Mouse (Mus musculus) E14TG2a.4 (cell line): ENCODE data around the gene Txndc9.

Source experiments
- H3K27me3 ChIP-seq: 2 replicates; pipeline ENCODE4 v1.6.1; 2014; ENCODE audit warnings: low read length, control low read depth; ENCODE audit not compliant: insufficient read depth
- H3K36me3 ChIP-seq: 2 replicates; pipeline ENCODE4 v1.6.1; 2014; ENCODE audit warnings: low read length, control low read depth; ENCODE audit not compliant: insufficient read depth
- H3K4me1 ChIP-seq: replicated peaks from 2 replicates; pipeline ENCODE4 v1.6.1; 2014; ENCODE audit warnings: low read depth, low read length, control low read depth
- H3K4me3 ChIP-seq: replicated peaks from 2 replicates; pipeline ENCODE4 v1.5.1; 2014; ENCODE audit warnings: mild to moderate bottlenecking, low read length
- H3K9me3 ChIP-seq: 2 replicates; pipeline ENCODE4 v1.6.1; 2014; ENCODE audit warnings: low read length, control low read depth
- CTCF ChIP-seq: conservative IDR thresholded peaks from 2 replicates; pipeline ENCODE4 v1.5.1; 2014; ENCODE audit warnings: low read length
- NANOG ChIP-seq: IDR thresholded peaks from 2 replicates; pipeline ENCODE4 v1.6.1; 2014; ENCODE audit warnings: borderline replicate concordance, low read length, mixed read lengths
- POU5F1 ChIP-seq: IDR thresholded peaks from 2 replicates; pipeline ENCODE4 v1.6.1; 2014; ENCODE audit warnings: low read length, borderline replicate concordance

Txndc9 gene

DNA sequence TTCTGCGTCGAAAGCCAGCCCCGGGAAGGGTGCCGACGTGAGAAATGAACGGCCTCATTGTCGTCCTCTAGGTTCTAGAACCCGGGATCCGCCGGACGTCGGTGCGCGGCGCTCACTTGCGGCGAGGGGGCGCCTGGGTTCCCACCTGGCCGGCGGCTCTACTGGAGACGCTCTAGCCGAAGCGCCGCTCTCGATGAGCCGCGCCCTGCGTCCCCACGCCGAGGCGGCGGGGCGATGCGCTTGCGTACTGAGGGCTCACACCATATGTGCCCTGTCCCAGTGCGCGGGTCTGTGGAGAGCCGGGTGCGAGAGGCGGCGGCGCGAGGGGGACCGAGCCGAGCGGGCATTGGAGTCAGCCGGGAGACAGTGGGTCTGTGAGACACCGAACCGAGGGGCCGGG lies at the start of gene Txndc9, which contains the start of gene Eif5b:
Txndc9 (minus strand) TSS at position 27 of the 400 bp plus-strand sequence.
Eif5b (plus strand) TSS at position 144 of the 400 bp plus-strand sequence.
- TF ChIP-seq CTCF (no peak), POU5F1 (no peak), NANOG (no peak)
- H3K9me3 ChIP-seq = no peaks in the 10 kb centered on the region
- peaks cover 35% of the 10 kb centered on the region for H3K36me3 ChIP-seq
- H3K27me3 ChIP-seq = no peaks in the 10 kb centered on the region
- H3K4me1 ChIP-seq = peaks cover 47% of the 10 kb centered on the region
- peak within 1 kb of the TSS; percentile 92 for H3K4me3 ChIP-seq

DNA sequence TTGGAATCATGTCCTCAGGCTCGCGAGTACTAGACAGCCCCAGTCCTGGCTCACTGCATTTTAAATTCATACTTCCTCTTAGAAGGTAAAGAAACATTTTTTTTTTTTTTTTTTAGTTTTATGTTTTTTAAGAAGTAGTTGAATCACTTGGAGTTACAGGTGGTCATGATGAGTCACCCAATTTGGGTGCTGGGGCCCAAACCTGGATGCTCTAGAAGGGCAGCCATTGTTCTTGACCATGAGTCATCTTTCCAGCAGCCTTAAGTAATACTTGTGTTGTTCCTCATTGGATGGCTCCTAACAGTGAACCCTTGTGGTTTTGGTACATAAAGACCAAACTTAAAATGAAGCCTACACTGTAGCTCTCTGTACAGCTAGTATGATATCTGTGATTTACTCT lies 41.2 kb upstream of the Txndc9 start:
- no peak overlapping the region for H3K4me3 ChIP-seq
- no peaks in the 10 kb centered on the region for H3K4me1 ChIP-seq
- no peaks in the 10 kb centered on the region for H3K27me3 ChIP-seq
- peaks cover 98% of the 10 kb centered on the region for H3K36me3 ChIP-seq
- H3K9me3 ChIP-seq = no peaks in the 10 kb centered on the region
- TF ChIP-seq CTCF (no peak), POU5F1 (no peak), NANOG (no peak)

DNA sequence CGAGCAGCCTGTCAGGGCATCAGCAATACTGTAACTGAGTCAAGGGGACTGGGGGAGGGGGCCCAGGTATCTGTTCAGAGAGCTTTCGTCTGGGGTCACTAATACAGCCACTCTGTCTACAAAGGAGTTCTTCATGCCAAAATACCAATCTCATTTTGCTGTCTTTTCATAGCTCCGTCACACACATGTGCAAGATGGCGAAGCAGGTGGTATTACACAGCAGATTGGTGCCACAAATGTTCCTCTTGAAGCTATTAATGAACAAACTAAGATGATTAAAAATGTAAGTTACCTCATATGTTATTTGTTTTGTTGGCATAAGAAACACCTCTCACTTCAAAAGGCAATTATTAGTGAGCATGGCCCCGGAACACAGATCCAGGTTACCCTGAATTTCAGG lies 39.7 kb upstream of the Txndc9 start:
- H3K4me3 ChIP-seq = no peak overlapping the region
- H3K36me3 ChIP-seq = peaks cover 99% of the 10 kb centered on the region
- TF ChIP-seq CTCF (no peak), POU5F1 (no peak), NANOG (no peak)
- H3K9me3 ChIP-seq = no peaks in the 10 kb centered on the region
- no peaks in the 10 kb centered on the region for H3K4me1 ChIP-seq
- no peaks in the 10 kb centered on the region for H3K27me3 ChIP-seq

DNA sequence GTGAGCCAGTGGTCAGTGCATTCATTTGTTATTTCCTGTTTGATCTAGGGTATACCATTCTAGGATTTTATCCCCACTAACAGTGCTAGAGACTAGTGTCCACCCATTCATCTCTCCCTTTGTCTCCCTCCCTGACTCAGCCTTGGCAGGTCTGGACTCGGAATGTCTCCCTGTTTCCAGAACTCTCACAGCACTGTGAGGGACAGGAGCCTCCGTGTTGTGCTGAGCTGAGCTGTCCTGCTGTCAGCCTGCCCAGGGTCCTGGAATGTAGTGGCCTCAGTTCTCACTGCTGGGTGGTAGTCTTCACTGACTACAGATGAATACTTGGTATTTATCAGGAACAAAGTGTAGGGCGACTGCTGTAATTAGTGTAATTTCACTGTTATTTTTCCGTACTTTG lies 37.8 kb upstream of the Txndc9 start:
- Histone ChIP-seq H3K4me1 (no peaks in the 10 kb centered on the region), H3K4me3 (no peak overlapping the region), H3K9me3 (no peaks in the 10 kb centered on the region), H3K36me3 (peaks cover 97% of the 10 kb centered on the region), H3K27me3 (no peaks in the 10 kb centered on the region)
- TF ChIP-seq NANOG = no peak
- TF ChIP-seq POU5F1 = no peak
- TF ChIP-seq CTCF = no peak

DNA sequence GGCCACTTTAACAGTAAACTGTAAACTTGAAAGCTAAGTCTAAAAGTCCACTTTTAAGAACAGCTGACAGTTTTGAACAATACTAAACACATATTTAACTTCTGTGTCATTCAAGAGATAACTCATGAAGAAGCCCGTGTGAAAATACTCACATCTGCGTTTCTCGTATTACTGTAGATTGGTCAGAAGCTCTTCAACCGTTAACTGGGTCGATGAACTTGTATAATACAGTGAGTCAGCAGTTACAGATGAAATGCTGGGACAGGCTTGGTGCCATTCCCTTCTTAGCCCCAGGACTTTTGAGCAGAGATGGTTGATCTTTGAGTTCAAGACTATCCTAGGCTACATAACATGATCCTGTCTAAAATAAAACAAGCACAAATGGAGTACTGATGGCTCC lies 33.7 kb upstream of the Txndc9 start:
- Histone ChIP-seq H3K27me3 (no peaks in the 10 kb centered on the region), H3K4me1 (peaks cover 14% of the 10 kb centered on the region; the same call in 1 of the 2 replicates), H3K4me3 (no peak overlapping the region), H3K9me3 (no peaks in the 10 kb centered on the region), H3K36me3 (peaks cover 83% of the 10 kb centered on the region)
- TF ChIP-seq NANOG = no peak
- TF ChIP-seq POU5F1 = no peak
- TF ChIP-seq CTCF = no peak

DNA sequence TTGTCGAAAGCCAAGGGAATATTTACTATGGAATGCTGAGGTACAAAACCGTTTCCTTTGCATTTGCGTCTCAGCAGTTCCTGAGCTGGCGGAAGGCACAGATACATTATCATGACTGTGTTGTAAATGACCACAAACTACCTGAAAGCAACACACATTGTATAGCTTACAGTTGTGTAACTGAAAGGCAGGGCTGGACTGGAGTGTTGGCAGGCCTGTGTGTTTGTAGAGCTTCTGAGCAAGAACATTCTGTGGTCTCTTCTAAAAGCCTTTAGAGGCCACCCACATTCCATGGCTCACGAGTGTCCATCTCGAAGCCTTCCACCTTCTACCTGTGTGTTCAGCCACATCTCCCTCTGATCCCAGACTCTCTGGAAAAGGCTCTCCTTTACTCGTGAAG lies 29.6 kb upstream of the Txndc9 start:
- Histone ChIP-seq H3K4me1 (peaks cover 14% of the 10 kb centered on the region; the same call in 1 of the 2 replicates), H3K9me3 (no peaks in the 10 kb centered on the region), H3K4me3 (no peak overlapping the region), H3K36me3 (peaks cover 78% of the 10 kb centered on the region), H3K27me3 (no peaks in the 10 kb centered on the region)
- TF ChIP-seq POU5F1 (no peak), CTCF (no peak), NANOG (no peak)

DNA sequence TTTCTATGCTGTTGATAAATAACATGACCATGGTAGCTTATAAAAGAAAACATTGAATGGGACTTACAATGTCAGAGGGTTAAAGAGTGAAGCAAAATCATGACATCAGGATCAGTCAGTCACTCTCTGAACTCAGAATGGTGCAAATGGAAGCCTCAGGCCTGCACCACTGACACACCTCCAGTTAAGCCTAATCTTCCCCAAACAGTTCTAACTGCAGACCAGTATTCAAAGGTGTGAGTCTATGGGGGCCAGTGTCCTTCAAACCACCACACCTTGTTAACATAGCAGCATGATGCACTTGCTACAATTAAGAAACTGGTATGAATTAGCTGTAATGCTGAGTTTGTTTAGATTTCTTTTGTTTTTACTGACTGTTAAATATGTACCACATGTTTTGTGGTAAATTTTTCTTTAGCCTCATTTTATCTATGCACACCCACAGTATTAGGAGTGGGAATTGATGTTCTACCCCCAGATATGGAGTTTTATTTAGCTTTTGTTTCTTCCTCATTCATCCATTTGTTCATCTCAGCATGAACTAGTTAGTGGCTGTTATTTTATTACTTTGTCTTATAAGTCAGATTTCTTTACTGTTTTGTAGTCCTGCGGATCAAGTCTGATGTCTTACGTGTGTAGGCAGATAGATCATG lies 17.0 kb upstream of the Txndc9 start:
- no peaks in the 10 kb centered on the region for H3K27me3 ChIP-seq
- H3K4me1 ChIP-seq = peaks cover 5% of the 10 kb centered on the region
- no peak overlapping the region for H3K4me3 ChIP-seq
- H3K36me3 ChIP-seq = peaks cover 24% of the 10 kb centered on the region
- H3K9me3 ChIP-seq = no peaks in the 10 kb centered on the region
- TF ChIP-seq NANOG = no peak
- no peak for TF ChIP-seq CTCF
- TF ChIP-seq POU5F1 = no peak

DNA sequence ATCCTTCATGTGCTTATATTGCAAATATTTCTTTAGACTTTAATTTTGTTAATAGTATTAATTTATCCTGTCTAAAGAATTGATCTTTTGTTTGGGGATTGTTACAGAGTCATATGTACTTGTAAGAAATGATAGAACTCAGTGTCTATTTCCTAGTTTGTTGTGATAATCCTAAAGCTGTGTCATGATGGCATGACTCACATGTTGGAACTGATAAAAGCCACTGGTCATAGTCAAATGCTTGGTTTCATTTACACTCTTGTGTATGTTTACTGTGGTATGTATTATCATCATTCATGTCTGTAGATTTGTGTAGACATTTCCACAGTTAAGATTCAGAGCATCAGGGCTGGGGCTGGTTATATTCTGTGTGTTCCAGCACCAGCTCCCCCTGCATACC lies 14.8 kb upstream of the Txndc9 start:
- Histone ChIP-seq H3K4me1 (peaks cover 15% of the 10 kb centered on the region), H3K4me3 (no peak overlapping the region), H3K36me3 (peaks cover 2% of the 10 kb centered on the region), H3K27me3 (no peaks in the 10 kb centered on the region), H3K9me3 (no peaks in the 10 kb centered on the region)
- TF ChIP-seq CTCF (no peak), POU5F1 (no peak), NANOG (no peak)

DNA sequence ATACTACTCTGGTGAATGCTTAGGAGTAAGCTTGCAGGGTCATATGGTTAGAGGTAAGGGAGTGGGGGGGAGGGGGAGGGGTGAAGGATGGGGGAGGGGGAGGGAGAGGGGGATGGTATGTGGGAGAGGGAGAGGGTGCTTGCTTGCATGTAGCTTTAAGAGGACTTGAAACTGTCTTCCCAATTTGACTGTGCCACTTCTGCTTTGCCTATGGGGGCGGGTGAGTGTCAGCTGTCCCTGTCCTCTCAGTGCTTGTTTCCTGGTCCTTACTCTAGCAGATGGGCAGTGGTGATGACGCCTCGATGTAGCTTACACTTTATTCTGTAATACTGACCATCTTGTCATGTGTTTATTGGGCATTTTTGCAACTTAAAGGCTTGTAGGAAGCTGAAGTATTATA lies 14.4 kb upstream of the Txndc9 start:
- TF ChIP-seq NANOG = no peak
- no peak for TF ChIP-seq POU5F1
- TF ChIP-seq CTCF = no peak
- Histone ChIP-seq H3K36me3 (no peaks in the 10 kb centered on the region; the same call in 1 of the 2 replicates), H3K9me3 (no peaks in the 10 kb centered on the region), H3K4me1 (peaks cover 19% of the 10 kb centered on the region), H3K27me3 (no peaks in the 10 kb centered on the region), H3K4me3 (no peak overlapping the region)
